Mouse (Mus musculus) fat pad, adult 2 months (tissue): ENCODE results near the gene Asphd1.
"Not testable (repeated sequence)": the region's sequence is repeated elsewhere in the genome, so short reads cannot be mapped to it uniquely, and the experiment has no call there.

Experiments
- DNase-seq: peaks from one replicate; pipeline ENCODE4 v3.0.0-alpha.2; 2011; ENCODE audit warnings: low read depth, low spot score; ENCODE audit errors: extremely low read depth

Asphd1 gene

DNA sequence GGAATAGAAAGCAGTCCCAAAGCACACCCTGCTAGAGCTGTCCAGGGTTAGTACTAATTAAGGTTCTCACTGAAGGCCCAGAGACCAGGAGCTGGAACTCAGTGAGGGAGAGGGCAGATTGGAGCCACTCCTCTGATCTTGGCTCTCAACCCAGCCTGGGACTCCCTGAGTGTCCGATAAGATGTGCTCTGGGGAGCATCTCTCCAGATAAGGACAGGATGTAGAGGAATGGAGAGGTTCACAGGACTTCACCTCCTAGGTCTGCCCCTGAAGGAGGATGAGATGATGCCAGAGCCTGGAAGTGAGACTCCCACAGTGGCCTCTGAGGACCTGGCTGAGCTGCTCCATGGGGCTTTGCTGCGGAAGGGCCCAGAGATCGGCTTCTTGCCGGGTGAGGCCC is 2.4 kb upstream of the Asphd1 start:
- DNase-seq = no peak

DNA sequence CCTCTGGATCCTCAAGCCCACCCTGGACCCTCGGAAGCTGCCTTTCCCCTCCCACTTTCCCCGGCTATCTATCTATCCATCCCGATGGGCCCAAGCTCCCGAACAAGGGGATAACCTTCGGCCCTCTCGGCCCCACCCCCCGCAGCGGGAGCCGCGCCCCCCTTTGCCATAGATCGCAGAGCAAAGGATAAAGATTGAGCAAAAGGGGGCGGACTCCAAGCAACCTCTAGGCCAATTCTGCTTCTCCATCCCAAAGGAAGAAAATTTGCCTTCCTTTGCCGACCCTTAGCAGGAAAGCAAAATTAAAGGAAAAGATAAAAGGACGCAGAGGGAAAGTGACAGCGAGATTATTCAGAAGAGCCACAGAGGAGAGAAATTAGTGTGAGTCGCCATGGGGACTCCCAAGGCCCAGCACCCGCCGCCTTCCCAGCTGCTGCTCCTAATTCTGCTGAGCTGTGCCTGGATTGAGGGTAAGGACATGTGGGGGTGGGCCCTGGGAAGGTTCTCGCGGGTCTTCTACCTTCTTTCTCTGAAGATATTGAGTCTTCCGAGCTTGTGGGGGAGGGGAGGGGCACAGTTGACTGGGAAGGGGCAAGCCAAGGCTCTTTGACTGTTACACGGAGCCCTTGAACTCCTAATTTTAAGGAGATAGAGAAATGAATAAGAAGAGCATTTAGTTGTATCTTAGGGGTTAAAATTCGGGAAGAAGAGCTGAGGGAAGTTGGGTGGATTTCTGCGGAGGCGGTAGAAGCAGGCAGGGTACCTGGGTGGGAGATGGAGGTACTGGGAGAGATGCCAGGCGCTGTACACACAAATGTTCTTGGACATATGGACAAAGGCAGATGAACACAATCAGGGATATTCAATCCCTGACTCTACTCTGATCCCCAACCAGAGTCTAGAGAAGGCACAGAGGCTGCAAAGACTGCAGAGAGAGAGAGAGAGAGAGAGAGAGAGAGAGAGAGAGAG is 1.5 kb upstream of the Asphd1 start:
- DNase-seq = no peak

DNA sequence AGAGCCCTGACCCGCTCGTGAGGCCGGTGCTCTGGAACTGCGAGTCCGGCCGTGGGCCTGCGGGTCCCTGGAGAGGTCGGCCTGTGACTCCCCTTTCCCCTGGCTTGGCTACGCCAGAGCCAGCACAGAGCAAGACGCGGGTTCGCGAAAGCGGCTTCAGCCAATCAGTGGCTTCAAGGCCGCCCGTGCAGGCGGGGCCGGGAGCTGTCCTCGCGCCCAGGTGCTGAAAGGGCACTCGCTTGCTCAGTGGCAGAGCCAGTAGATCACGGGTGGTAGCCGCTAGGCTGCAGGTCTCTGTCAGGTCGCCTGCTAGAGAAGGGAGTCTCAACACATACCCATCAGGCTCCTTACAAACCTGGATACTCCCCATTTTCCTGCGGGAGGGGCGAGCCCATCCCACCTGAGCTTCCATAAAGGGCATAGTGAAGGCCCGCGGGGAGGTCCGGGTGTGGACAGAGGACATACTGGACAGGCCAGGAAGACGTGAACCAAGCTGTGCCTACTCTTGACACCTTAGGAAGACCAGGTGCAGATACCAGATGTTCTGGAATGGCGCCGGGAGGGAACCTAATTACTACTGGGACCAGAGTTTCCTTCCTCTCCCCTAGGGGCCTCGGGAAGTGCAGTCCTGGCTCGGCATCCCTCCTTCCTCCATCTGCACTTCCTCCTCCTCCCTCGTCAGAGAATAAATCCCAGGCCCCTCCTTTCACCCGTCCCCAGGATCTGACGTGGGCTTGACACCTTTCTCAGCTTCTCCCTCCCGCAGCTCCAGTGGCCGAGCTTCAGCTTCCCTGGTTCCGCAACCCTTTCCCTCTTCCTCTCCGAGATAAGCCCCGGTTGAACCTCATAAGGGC is 638 bp upstream of the Asphd1 start, which contains the start of gene Sez6l2:
Sez6l2 (plus strand) TSS at position 771 of the 854 bp plus-strand sequence.
- no peak for DNase-seq

DNA sequence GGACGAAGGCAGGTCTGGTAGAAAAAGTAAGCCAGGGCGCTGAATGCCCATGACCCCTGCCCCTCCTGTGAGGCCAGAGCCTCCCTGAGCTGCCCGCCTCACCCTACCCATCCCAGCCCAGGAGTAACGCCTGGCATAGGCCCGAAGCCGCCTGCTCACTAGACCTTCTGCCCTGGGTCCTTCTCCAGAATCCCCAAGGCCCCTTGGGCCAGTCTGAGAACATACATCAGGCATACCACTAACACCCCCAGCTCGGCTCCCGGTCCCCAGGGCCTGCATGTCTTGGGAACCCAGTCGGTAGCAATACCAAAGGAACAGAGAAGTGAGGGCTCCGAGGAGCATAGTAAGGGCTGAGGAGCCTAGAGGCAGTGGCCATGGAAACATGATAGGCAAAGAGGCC is 756 bp downstream of the Asphd1 start:
- no peak for DNase-seq

DNA sequence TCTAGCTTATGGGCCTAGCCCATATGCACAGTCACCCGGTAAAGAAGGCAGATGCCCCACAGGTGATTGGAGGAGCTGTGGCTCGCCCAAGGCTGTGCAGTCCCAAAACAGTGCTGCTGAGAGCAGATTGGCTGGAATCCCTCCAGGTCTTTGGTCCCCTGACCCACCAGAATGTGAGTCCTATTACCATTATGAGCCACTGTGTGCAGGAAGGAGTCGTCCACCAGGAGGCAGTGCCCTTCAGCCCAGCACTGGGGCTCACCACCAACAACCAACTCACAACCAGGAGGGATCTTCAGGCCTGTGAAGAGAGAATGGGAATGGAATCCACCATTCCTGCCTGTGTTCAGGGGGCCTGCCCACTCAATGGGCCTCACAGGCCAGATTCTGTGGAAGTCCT is 2.9 kb downstream of the Asphd1 start:
- no peak for DNase-seq

DNA sequence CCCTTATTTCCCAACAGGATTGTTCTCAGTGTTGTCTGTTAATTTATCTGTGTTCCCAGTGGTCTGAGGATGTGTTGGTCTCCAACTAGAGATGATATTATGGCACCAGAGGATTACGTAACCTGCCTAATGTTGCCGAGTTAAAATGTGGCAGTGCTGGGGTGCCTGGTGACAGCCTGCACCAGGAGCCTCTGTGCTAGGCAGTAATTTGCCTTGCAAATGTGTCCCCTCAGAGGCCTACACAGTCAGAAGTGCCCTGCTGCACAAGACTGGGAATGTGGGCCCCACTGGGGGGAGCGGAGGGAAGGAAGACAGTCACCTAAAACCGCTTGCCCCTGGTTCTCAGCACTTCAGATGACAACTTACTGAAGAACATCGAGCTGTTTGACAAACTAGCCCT is 7.6 kb downstream of the Asphd1 start:
- DNase-seq = no peak

DNA sequence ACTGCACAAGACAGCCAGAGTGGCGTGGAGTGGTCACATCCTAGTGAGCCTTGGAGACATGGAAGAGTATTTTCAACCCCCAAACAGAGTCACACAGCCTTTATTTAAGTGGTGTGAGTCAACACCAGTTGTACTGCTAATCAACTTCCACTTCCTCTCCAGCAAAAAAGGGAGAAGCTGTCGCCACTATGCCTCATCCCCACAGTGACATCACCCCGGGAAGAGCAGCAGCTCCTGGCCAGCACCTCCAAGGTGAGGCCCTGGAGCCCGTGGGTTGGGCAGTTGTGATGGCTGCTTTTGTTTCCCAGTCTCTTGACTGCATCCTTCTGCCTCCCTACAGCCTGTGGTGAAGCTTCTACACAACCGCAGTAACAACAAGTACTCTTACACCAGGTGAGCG is 8.2 kb downstream of the Asphd1 start:
- DNase-seq = no peak

DNA sequence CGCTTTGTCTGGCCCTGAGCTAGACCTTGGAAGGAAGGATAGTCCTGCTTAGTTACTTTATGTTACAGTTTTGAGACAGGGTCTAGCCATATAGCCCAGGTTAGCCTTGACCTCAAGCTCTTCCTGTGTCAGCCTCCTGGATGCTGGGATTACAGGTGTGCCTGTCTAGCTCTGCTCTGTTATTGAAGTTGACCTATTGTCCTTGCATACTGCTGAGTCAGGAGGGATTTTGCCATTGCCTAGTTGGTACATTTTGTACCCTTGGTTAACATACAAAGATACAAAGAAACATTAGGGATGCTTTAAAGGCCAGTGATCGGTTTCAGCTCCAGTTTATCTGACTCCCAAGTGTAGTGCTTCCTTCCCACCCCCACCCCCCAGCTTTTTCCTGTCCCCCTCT is 16.7 kb downstream of the Asphd1 start:
- no peak for DNase-seq

DNA sequence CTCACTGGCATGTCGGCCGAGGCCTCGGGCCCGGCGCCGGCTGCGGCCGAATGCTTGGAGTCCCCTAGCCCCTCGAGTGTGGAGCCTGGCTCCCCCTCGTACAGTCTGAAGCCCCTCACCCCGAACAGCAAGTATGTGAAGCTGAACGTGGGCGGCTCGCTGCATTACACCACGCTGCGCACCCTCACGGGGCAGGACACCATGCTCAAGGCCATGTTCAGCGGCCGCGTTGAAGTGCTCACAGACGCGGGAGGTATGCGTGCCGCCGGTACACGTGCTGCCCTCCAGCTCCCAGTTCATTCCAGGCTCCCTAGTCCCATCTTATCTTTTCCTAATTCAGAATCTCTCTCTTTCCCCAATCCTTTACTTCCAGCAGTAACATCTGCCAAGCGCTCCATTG is 20.3 kb downstream of the Asphd1 start:
- no peak for DNase-seq

DNA sequence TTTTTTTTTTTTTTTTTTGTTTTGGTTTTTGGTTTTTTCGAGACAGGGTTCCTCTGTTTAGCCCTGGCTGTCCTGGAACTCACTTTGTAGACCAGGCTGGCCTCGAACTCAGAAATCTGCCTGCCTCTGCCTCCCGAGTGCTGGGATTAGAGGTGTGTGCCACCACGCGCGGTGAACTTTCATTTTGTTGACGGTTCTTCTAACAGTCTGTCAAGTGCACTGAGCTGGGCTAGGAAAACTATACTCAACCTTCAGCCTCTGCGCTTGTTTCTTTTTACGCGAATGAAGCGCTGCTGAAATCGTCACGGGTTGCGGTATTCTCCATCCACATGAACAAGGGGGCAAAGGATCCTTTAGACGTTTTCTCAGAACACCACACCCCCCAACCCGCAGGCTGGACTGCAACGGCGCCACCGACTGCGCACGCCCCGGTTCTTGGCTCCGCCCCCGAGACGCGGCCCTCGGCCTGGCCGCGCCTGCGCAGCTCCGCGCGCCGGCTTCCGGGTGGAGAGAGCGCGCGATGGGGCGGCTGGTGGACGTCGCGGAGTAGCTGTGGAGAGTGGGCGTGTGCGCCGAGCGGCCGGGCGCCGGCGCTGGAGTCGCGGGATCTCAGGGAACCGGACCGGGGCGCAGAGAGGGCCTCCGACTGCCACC is 20.9 kb downstream of the Asphd1 start, which contains the start of gene Kctd13:
Kctd13 (plus strand) TSS at position 496 of the 654 bp plus-strand sequence.
- no peak for DNase-seq

DNA sequence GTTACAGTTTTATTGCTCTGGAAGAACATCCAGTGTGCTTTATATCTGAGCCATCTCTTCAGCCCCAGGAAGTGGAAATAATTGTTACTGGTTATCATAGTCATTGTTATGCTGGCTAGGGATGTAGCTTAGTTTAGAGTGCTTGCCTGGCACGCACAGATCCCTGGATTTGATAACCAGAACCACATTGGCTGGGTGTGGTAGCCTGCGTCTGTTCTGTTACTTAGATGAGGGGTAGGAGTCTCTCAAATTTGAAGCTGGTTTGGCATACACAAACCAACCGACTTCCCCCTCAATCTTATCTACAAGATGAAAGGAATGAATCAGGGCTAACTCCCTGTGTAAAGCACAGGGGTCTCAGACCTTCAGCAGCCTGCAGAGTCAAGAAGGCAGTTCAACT is 23.1 kb downstream of the Asphd1 start:
- DNase-seq = no peak

DNA sequence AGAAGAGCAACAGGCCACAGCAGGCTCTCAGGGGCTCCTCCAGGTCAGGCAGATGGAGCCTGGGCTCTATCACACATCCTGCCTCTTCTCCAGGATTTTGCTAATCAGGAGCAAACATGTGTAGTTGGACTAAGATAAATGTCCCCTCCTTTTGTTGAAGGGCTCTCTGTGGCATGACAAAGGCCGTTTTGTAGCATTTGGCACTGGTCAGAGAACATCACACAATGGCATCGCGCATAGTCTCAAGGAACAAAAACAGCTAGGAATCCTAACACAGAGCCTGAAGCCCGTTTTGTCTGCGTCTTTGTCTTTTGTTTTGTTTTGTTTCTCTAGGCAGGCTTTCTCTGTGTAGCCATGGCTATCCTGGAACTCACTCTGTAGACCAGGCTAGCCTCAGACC is 25.4 kb downstream of the Asphd1 start:
- no peak for DNase-seq

DNA sequence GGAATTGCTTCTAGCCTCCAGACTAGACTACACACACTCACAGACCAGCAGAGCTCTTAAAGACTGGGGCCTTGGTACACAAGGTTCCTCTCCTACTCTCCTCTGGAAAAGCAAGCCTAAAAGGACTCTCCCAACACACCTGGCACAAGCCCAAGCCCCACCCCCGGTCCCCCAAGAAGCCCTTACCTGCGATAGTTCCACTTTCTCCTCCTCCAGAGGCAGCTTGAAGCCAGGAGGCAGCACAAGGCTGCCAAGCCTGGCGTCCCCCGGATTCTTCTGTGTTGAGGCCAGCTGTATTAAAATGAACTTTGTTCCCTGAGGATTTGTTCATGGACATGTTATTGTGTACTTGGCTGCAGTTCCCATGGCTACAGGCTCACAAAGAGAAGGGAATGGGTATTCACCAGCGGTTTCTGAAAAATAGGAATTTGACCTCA is 26.7 kb downstream of the Asphd1 start, which contains the start of gene Tmem219:
Tmem219 (minus strand) TSS at position 294 of the 437 bp plus-strand sequence.
- DNase-seq = no peak

DNA sequence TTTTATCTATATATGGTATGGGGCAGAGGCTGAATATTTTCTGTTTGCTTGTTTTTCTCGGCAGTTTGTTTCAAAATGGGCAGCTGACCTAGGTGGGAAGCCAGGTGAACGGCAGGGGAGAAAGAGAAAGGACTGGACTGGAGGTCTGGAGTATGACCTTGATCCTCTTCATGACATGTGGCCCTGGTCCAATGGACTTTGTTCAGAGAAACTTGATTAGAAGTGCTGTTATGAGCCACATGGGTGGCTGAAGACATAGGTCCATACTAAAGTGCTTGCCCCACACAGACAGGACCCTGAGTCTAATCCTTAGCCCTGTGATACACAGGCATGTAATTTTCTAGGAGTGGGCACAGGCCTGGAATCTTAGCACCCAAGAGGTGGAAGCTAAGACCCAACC is 27.8 kb downstream of the Asphd1 start:
- no peak for DNase-seq

DNA sequence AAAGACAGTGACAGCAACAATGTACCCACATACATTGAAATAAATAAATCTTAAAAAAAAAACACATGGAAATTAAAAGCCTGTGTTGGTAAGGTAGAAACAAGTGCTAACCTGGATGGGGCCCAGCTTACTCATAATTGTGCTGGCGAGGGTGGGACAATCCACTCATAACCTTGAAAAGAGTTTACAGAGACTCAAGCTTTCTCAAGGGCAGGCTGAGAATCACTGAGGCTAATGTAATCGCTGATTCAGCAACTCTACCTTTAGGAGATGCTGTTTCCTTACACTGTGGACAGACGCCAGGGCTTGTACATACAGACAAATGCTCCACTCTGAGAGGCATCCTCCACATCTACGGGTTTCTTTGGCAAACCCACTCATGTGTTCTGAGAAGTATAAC is 29.4 kb downstream of the Asphd1 start:
- DNase-seq = no peak

DNA sequence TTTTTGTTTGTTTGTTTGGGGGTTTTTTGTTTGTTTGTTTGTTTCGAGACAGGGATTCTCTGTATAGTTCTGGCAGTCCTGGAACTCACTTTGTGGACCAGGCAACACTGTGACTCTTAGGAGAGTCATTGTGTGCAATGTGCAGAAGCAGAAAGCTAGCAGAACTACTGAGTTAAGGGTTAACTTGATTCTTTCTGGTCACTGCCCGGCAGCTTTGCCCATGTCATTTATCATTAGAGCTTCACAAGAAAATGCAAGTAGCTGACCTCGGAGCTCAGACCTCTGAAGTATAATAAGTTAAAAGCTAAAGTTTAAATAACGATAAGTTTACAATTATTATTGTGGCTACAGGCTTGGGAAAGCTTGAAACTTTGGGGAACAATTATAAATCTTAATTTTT is 31.0 kb downstream of the Asphd1 start:
- DNase-seq = not testable (repeated sequence)

DNA sequence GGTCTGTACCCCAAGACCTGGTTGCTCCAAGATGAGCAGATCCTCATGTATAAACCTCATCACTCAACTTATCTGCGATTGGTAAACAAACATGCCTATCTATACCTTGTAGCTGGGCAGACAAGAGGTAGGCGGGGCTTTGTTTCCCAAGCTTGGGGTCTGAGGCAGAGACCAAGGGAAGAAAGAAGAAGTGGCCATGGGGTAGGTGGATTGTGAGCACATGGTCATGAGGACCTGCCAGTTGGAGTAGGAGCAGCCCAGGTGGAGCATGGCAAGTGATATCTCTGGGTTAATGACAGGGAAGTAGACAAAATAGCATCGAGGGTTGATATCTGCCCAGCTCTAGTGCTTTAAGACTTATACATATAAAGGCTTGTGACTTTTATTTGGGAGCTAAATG is 34.5 kb downstream of the Asphd1 start:
- DNase-seq = no peak

DNA sequence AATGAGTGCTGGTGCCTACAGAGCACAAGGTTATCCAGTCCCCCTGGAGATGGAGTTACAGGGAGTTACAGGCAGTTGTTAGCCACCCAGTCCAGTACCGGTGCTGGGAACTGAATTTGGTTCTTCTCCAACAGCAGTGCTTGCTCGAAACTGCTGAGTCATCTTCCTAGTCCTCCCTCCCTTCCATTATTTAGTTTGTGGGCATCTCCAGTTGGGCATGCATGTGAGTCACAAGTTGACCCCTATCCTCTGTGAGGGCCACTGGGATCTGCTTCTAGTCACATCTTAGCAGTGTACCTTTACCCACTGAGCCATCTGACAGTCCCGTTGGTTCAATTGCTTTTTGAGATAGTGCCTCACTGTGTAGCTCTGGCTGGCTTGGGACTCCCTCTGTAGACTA is 43.8 kb downstream of the Asphd1 start:
- DNase-seq = no peak

DNA sequence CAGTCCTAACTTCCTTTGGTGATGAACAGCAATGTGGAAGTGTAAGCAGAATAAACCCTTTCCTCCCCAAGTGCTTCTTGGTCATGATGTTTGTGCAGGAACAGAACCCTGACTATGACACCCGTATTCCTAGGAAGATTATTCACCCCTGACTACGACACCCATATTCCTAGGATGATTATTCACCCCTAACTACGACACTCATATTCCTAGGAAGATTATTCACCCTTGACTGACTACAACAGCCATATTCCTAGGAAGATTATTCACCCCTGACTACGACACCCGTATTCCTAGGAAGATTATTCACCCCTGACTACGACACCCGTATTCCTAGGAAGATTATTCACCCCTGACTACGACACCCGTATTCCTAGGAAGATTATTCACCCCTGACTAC is 49.6 kb downstream of the Asphd1 start:
- DNase-seq = not testable (repeated sequence)

DNA sequence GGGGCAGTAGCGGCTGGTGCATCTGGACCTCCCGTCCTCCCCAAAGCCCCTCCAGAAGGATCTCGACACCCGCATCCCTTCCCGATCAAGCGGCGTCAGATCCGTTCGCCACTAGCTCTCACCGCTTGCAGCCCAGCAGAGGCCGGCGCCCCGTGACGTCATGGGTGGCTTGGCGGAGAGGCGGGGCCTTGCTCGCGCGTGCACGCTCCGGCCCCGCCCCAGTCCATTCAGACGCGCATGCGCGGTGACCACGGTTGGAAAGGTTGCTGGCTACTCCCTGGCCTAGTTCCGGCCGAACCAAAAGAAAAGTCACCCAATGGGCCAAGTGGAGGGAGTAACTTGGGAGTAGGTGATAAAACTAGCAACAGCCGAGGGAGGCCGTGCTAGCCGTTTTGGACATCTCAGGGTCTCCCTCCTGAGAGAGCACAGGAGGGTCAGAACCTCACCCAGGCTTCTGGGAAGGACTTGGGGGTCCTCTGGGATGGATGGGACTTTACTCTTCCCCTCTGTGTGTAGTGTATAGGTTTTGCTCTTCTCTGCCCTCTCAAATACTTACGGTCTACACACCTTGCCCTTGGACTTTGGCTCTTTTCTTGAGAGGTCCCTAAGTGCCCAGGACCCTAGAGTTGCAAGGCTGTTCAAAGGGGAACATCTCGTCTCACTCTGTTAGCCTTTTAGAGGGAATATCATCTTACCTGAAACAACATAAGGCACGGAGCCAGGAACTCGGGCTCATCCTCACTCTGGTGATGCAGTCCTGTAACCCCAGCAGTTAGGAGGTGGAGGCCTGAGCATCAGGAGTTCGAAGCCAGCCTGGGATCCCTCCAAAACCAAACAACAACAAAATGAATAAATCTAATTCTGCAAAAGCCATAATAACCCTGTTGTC is 51.0 kb downstream of the Asphd1 start:
- DNase-seq = no peak
